Mouse (Mus musculus): Measurements from ENCODE around the gene Paxx. TPM values are rescaled to one million over a fixed set of nuclear protein-coding genes. Genes with fewer than 3 reads are reported as not detected.

Paxx gene
- polyA plus RNA-seq, 1 experiment from 2014 or later: 23.5 TPM

DNA sequence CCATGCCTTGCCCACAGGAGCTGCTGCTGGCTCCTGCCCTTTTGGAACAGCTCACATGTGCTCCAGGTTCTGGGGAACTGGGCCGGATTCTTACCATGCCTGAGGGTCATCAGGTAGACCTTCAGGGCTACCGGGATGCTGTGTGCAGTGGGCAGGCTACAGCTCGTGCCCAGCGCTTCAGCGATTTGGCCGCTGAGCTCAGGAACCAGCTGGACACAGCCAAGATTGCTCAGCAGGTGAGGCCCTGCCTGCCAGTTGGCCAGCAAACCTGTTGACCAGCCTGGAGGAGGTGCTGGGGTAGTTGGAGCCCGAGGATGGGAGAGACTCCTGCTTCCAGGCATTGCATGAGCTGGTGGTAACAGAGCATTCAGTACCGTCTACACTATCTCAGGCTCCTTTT lies 26.6 kb downstream of the Paxx start:
- no peaks in the 10 kb centered on the region for H3K27me3 ChIP-seq (ENCODE audit: control insufficient read depth, insufficient read depth, low read length)
- ATAC-seq (ENCODE audit: low FRiP score, low TSS enrichment): no peak
- H3K4me1 ChIP-seq (ENCODE audit: control insufficient read depth, insufficient read depth, low read length): peaks cover 16% of the 10 kb centered on the region
- H3K9ac ChIP-seq (ENCODE audit: low read depth, low read length): no peak overlapping the region
- no peak overlapping the region for H3K4me2 ChIP-seq (replicated peaks; ENCODE audit: low read depth, low read length)
- no peak overlapping the region for H3K27ac ChIP-seq (ENCODE audit: low read depth, low read length)
- H3K4me3 ChIP-seq (ENCODE audit: low read length): no peak overlapping the region
- H3K9me3 ChIP-seq (ENCODE audit: control insufficient read depth, low read length): no peaks in the 10 kb centered on the region
- H3K36me3 ChIP-seq (ENCODE audit: control insufficient read depth, insufficient read depth, low read length): peaks cover 23% of the 10 kb centered on the region
- WGBS: 89% methylated on average over 8 of the region's 8 CpGs

DNA sequence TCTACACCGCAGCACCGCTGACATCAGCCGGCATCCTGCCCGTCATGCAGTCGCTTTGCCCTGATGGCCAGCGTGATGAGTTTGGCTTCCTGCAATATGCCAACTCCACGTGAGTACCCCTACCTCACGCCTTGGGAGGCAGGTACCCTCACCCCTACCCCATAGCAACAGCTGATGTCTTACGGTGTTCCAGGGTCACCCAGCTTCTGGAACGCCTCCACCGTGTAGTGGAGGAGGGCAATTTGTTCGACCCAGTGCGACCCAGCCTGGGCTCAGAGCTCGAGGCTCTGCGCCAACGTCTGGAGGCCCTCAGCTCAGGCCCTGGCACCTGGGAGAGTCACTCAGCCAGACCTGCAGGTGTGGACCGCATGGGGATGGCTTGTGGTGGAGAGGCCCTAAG lies 27.8 kb downstream of the Paxx start:
- no peak for ATAC-seq (ENCODE audit: low FRiP score, low TSS enrichment)
- Histone ChIP-seq H3K27me3 (ENCODE audit: control insufficient read depth, insufficient read depth, low read length) (no peaks in the 10 kb centered on the region), H3K4me2 (replicated peaks; ENCODE audit: low read depth, low read length) (no peak overlapping the region), H3K9me3 (ENCODE audit: control insufficient read depth, low read length) (no peaks in the 10 kb centered on the region), H3K4me3 (ENCODE audit: low read length) (no peak overlapping the region), H3K9ac (ENCODE audit: low read depth, low read length) (no peak overlapping the region), H3K36me3 (ENCODE audit: control insufficient read depth, insufficient read depth, low read length) (peaks cover 13% of the 10 kb centered on the region; the same call in 1 of the 2 replicates), H3K4me1 (ENCODE audit: control insufficient read depth, insufficient read depth, low read length) (peaks cover 16% of the 10 kb centered on the region), H3K27ac (ENCODE audit: low read depth, low read length) (no peak overlapping the region)
- WGBS: 89% methylated on average over 17 of the region's 17 CpGs

GRCm38 (mm10) chr2:25432326-25433098 lies 28.4 kb downstream of the Paxx start:
- Histone ChIP-seq H3K4me2 (replicated peaks; ENCODE audit: low read depth, low read length) (no peak overlapping the region), H3K27me3 (ENCODE audit: control insufficient read depth, insufficient read depth, low read length) (no peaks in the 10 kb centered on the region), H3K36me3 (ENCODE audit: control insufficient read depth, insufficient read depth, low read length) (0 out of 2 replicates have a peak, but pooled peaks cover 9% of the 10 kb centered on the region), H3K4me3 (ENCODE audit: low read length) (no peak overlapping the region), H3K4me1 (ENCODE audit: control insufficient read depth, insufficient read depth, low read length) (peaks cover 16% of the 10 kb centered on the region), H3K9ac (ENCODE audit: low read depth, low read length) (no peak overlapping the region), H3K9me3 (ENCODE audit: control insufficient read depth, low read length) (no peaks in the 10 kb centered on the region), H3K27ac (ENCODE audit: low read depth, low read length) (no peak overlapping the region)
- 72% methylated on average over 11 of the region's 11 CpGs for WGBS
- no peak for ATAC-seq (ENCODE audit: low FRiP score, low TSS enrichment)

- no peaks in the 10 kb centered on the region; the same call in 1 of the 2 replicates for H3K27me3 ChIP-seq (ENCODE audit: control insufficient read depth, insufficient read depth, low read length)
- no peak overlapping the region for H3K9ac ChIP-seq (ENCODE audit: low read depth, low read length)
- no peaks in the 10 kb centered on the region for H3K9me3 ChIP-seq (ENCODE audit: control insufficient read depth, low read length)
- peaks cover 16% of the 10 kb centered on the region for H3K4me1 ChIP-seq (ENCODE audit: control insufficient read depth, insufficient read depth, low read length)
- 0 out of 2 replicates have a peak, but pooled peaks cover 3% of the 10 kb centered on the region for H3K36me3 ChIP-seq (ENCODE audit: control insufficient read depth, insufficient read depth, low read length)
- no peak overlapping the region for H3K4me3 ChIP-seq (ENCODE audit: low read length)
- no peak overlapping the region for H3K27ac ChIP-seq (ENCODE audit: low read depth, low read length)
- H3K4me2 ChIP-seq (replicated peaks; ENCODE audit: low read depth, low read length): 0 out of 2 replicates have a peak overlapping the region, but pooled peaks have one; percentile 6
- WGBS: 67% methylated on average over 6 of the region's 6 CpGs
- no peak for ATAC-seq (ENCODE audit: low FRiP score, low TSS enrichment)
Observed at GRCm38 (mm10) chr2:25431308-25431855, 29.5 kb downstream of the Paxx start.

DNA sequence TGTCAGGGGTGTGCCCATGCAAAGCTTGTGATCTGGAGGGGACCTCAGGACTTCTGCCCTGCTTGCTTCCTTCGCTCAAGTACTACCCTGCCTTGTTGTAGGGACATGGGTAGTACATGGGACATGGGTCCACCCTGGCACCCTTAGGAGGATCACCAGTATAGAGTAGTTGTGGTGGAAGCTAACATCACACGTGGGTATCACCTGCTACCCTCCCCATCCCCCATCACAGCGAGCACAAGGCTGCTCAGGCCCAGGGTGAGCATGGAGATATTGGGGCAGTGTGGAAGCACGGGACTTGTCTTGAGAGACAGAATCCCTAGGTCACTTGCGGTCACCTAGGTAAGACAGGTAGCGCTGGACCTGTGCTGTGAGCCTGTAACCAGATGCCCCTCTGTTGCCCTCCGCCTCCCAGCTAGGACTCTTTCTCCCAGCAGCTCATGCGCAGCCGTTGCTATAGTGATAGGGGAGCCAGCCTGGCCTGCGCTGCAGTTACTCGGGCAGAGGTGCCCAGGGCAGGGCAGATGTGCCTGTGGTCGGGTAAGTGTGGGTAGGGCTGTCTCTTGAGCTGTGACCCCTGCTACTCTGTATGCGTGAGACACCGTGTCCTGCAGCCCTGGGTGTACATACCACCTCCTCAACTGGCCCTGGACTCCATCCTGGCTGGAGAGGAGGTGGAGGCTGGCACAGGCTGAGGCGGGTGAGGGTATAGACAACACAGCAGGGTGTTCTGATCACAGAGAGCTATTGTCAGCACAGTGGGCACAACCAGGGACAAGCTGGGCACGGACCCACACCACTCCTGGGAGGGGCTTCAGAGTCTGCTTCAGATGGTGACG lies 30.3 kb downstream of the Paxx start:
- 53% methylated on average over 17 of the region's 17 CpGs for WGBS
- Histone ChIP-seq H3K27me3 (ENCODE audit: control insufficient read depth, insufficient read depth, low read length) (no peaks in the 10 kb centered on the region; the same call in 1 of the 2 replicates), H3K36me3 (ENCODE audit: control insufficient read depth, insufficient read depth, low read length) (no peaks in the 10 kb centered on the region), H3K27ac (ENCODE audit: low read depth, low read length) (no peak overlapping the region), H3K9me3 (ENCODE audit: control insufficient read depth, low read length) (no peaks in the 10 kb centered on the region), H3K4me2 (replicated peaks; ENCODE audit: low read depth, low read length) (0 out of 2 replicates have a peak overlapping the region, but pooled peaks have one; percentile 11), H3K4me1 (ENCODE audit: control insufficient read depth, insufficient read depth, low read length) (peaks cover 16% of the 10 kb centered on the region), H3K9ac (ENCODE audit: low read depth, low read length) (no peak overlapping the region), H3K4me3 (ENCODE audit: low read length) (no peak overlapping the region)
- peak; percentile 60 for ATAC-seq (ENCODE audit: low FRiP score, low TSS enrichment)

GRCm38 (mm10) chr2:25429435-25430180 lies 31.3 kb downstream of the Paxx start:
- H3K27me3 ChIP-seq (ENCODE audit: control insufficient read depth, insufficient read depth, low read length): peaks cover 6% of the 10 kb centered on the region
- no peak for ATAC-seq (ENCODE audit: low FRiP score, low TSS enrichment)
- 65% methylated on average over 5 of the region's 5 CpGs for WGBS
- H3K9ac ChIP-seq (ENCODE audit: low read depth, low read length): peak overlapping the region; percentile 84
- peak overlapping the region; percentile 94 for H3K4me2 ChIP-seq (replicated peaks; ENCODE audit: low read depth, low read length)
- no peaks in the 10 kb centered on the region for H3K36me3 ChIP-seq (ENCODE audit: control insufficient read depth, insufficient read depth, low read length)
- no peak overlapping the region for H3K27ac ChIP-seq (ENCODE audit: low read depth, low read length)
- peaks cover 16% of the 10 kb centered on the region for H3K4me1 ChIP-seq (ENCODE audit: control insufficient read depth, insufficient read depth, low read length)
- peak overlapping the region; percentile 75 for H3K4me3 ChIP-seq (ENCODE audit: low read length)
- no peaks in the 10 kb centered on the region for H3K9me3 ChIP-seq (ENCODE audit: control insufficient read depth, low read length)

DNA sequence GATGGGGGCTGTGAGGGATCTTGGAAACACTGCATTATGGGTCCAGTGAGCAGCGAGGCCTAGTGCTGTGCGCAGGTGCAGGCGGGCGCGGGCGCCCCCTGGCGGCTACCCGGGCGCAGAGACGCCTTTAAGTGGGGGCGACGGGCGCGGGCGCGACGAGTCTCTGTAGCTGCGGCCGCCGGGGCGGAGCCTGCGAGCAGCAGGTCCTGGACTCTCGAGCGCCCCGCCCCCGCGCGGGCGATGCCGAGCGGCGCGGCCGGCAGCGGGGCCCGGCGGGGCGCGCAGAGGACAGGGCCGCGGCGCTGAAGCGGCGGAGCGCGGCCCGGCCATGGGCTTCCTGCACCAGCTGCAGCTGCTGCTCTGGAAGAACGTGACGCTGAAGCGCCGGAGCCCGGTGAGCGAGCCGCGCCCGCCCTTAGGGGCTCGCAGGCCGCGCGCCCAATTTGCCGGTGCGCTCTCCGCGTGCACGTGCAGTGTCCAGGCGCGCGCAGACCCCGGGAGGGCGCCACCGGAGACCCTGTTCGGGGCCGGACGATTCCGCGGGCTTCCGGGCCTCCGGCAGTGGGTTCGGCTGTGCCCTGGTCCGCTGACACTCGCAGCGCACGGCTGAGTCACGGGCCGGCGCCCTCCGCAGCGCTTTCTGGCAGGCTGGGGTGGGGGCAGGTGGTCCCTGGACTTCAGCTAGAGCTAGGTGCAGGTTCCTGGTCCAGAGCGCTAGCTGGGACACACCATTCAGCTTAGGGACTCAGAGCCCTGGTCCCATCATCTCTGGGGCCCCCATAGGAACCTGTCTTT lies 32.3 kb downstream of the Paxx start, which contains the start of gene Abca2:
Gene Abca2, plus strand, starts transcription at position 262 of the 795 bp plus-strand sequence.
- Histone ChIP-seq H3K36me3 (ENCODE audit: control insufficient read depth, insufficient read depth, low read length) (no peaks in the 10 kb centered on the region), H3K4me2 (replicated peaks; ENCODE audit: low read depth, low read length) (peak within 1 kb of the TSS; percentile 94), H3K9ac (ENCODE audit: low read depth, low read length) (peak within 1 kb of the TSS; percentile 84), H3K27me3 (ENCODE audit: control insufficient read depth, insufficient read depth, low read length) (peaks cover 7% of the 10 kb centered on the region), H3K4me3 (ENCODE audit: low read length) (peak within 1 kb of the TSS; percentile 75), H3K4me1 (ENCODE audit: control insufficient read depth, insufficient read depth, low read length) (peaks cover 16% of the 10 kb centered on the region), H3K9me3 (ENCODE audit: control insufficient read depth, low read length) (no peaks in the 10 kb centered on the region), H3K27ac (ENCODE audit: low read depth, low read length) (peak within 1 kb of the TSS; percentile 62; the same call in 1 of the 2 replicates)
- WGBS: under 1% methylated on average over 54 of the region's 89 CpGs
- peak; percentile 86 for ATAC-seq (ENCODE audit: low FRiP score, low TSS enrichment)

DNA sequence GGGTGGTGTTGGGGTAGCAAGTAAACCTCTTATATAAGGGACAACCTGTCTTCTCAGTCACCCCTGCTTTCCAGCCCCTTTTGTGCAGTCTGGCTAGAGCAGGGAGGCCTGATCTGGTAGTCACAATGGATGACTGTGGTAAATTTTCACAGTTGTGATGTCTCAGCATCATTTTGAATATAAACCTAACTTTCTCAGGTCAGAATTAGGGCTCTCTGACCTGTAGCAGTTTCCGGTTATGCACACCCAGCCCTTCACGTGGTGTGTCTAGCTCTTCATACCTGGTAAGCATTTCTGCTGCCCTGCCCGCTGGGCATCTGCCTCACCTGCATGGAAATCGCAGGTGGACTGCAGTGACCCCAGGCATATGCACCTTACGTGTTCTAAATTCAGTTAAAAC lies 33.6 kb downstream of the Paxx start:
- no peak overlapping the region for H3K4me2 ChIP-seq (replicated peaks; ENCODE audit: low read depth, low read length)
- 90% methylated on average over 5 of the region's 5 CpGs for WGBS
- no peak for ATAC-seq (ENCODE audit: low FRiP score, low TSS enrichment)
- H3K9ac ChIP-seq (ENCODE audit: low read depth, low read length): no peak overlapping the region
- no peak overlapping the region for H3K27ac ChIP-seq (ENCODE audit: low read depth, low read length)
- H3K4me1 ChIP-seq (ENCODE audit: control insufficient read depth, insufficient read depth, low read length): peaks cover 16% of the 10 kb centered on the region
- no peaks in the 10 kb centered on the region for H3K9me3 ChIP-seq (ENCODE audit: control insufficient read depth, low read length)
- no peak overlapping the region for H3K4me3 ChIP-seq (ENCODE audit: low read length)
- no peaks in the 10 kb centered on the region for H3K36me3 ChIP-seq (ENCODE audit: control insufficient read depth, insufficient read depth, low read length)
- H3K27me3 ChIP-seq (ENCODE audit: control insufficient read depth, insufficient read depth, low read length): peaks cover 7% of the 10 kb centered on the region

Measured in kidney, embryonic 14.5 days (tissue).